Mouse (Mus musculus) lung, postnatal 14 days (tissue): ENCODE data around the gene Fam49a.

ENCODE experiments used
- DNase-seq: peaks from one replicate; pipeline ENCODE4 v3.0.0; 2021

The Fam49a gene

GRCm38 (mm10) chr12:12270495-12270894, 8.6 kb downstream of the Fam49a start:
- DNase-seq, result no peak

- DNase-seq, result no peak
Observed at GRCm38 (mm10) chr12:12274115-12274514, 12.2 kb downstream of the Fam49a start.

- DNase-seq, result no peak
Observed at GRCm38 (mm10) chr12:12275124-12275779, 13.3 kb downstream of the Fam49a start.

GRCm38 (mm10) chr12:12277741-12278463, 16.0 kb downstream of the Fam49a start:
- DNase-seq, result no peak

- DNase-seq, result no peak
Observed at GRCm38 (mm10) chr12:12278464-12278872, 16.5 kb downstream of the Fam49a start.

GRCm38 (mm10) chr12:12283702-12284288, 21.9 kb downstream of the Fam49a start:
- peak; percentile 61 for DNase-seq

GRCm38 (mm10) chr12:12284521-12284920, 22.6 kb downstream of the Fam49a start:
- peak; percentile 57 for DNase-seq

GRCm38 (mm10) chr12:12287131-12287786, 25.3 kb downstream of the Fam49a start:
- DNase-seq, result no peak

- no peak for DNase-seq
Observed at GRCm38 (mm10) chr12:12287787-12288132, 25.8 kb downstream of the Fam49a start.

GRCm38 (mm10) chr12:12288586-12288985, 26.6 kb downstream of the Fam49a start:
- no peak for DNase-seq

GRCm38 (mm10) chr12:12289636-12290035, 27.7 kb downstream of the Fam49a start:
- DNase-seq, result no peak

GRCm38 (mm10) chr12:12292043-12292618, 30.2 kb downstream of the Fam49a start:
- DNase-seq, result no peak

- no peak for DNase-seq
Observed at GRCm38 (mm10) chr12:12294380-12295171, 32.6 kb downstream of the Fam49a start.

- no peak for DNase-seq
Observed at GRCm38 (mm10) chr12:12298451-12298850, 36.5 kb downstream of the Fam49a start.

GRCm38 (mm10) chr12:12299303-12299702, 37.4 kb downstream of the Fam49a start:
- peak; percentile 44 for DNase-seq

- no peak for DNase-seq
Observed at GRCm38 (mm10) chr12:12301149-12301548, 39.2 kb downstream of the Fam49a start.

- peak; percentile 70 for DNase-seq
Observed at GRCm38 (mm10) chr12:12301815-12302214, 39.9 kb downstream of the Fam49a start.

- no peak for DNase-seq
Observed at GRCm38 (mm10) chr12:12306214-12306613, 44.3 kb downstream of the Fam49a start.

GRCm38 (mm10) chr12:12306814-12307213, 44.9 kb downstream of the Fam49a start:
- no peak for DNase-seq

GRCm38 (mm10) chr12:12307245-12307644, 45.3 kb downstream of the Fam49a start:
- DNase-seq, result no peak

GRCm38 (mm10) chr12:12313437-12313836, 51.5 kb downstream of the Fam49a start:
- no peak for DNase-seq

- no peak for DNase-seq
Observed at GRCm38 (mm10) chr12:12313919-12314318, 52.0 kb downstream of the Fam49a start.
